Mouse (Mus musculus) spleen, adult 2 months (tissue): ENCODE data around the gene Ctdspl.

Source experiments
- CTCF ChIP-seq: fragments of 200-500 bp; IDR thresholded peaks from 2 replicates; pipeline ENCODE4 v1.5.1; 2011; ENCODE audit warnings: mild to moderate bottlenecking, inconsistent platforms; ENCODE audit not compliant: insufficient read depth, insufficient read length, insufficient replicate concordance; ENCODE audit errors: extremely low read depth
- POLR2A ChIP-seq: fragments of 200-500 bp; IDR thresholded peaks from 2 replicates; pipeline ENCODE4 v1.6.1; 2011; ENCODE audit warnings: low read depth, low read length, inconsistent platforms

GRCm38 (mm10) chr9:119021731-119022130, 95.5 kb downstream of the Ctdspl start:
- TF ChIP-seq POLR2A (no peak), CTCF (no peak)
